Mouse (Mus musculus) CD4-positive, CD25-positive, alpha-beta regulatory T cell, adult 4 months (primary cell): ENCODE data around the gene Nxpe3. TPM values are rescaled to one million over a fixed set of nuclear protein-coding genes. Genes with fewer than 3 reads are reported as not detected.

Experiments
- ATAC-seq: one replicate; pipeline ENCODE4 v1.8.0; 2017
- polyA plus RNA-seq, 2 experiments: library from polyadenylated mRNA; unstranded; fragments of 100-300 nt; shearing (Covaris generic); gene quantifications; one replicate each; pipeline ENCODE4 v1.2.1; 2017

Gene Nxpe3
- polyA plus RNA-seq, 2 experiments from 2014 or later: 13.6 to 27.9 TPM

DNA sequence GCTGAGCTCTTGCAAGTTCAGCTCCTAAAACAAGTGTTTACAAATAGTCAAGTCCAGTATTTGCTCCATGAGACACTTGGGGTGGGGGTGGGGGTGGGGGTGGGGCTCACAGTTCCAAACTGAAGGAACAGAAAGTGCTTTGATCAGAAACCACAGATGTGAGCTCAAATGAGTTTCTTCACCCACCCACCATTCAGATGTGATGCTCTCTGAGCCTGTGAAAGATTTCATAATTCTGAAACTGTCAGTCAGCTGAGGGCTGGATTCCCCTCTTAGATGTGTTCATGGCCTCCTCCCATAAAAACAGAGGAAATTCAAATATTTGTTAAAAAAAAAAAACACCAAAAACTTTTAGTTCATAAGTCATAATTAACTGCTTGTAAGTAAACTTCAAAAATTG, 59.3 kb downstream of the Nxpe3 start:
- ATAC-seq: no peak

DNA sequence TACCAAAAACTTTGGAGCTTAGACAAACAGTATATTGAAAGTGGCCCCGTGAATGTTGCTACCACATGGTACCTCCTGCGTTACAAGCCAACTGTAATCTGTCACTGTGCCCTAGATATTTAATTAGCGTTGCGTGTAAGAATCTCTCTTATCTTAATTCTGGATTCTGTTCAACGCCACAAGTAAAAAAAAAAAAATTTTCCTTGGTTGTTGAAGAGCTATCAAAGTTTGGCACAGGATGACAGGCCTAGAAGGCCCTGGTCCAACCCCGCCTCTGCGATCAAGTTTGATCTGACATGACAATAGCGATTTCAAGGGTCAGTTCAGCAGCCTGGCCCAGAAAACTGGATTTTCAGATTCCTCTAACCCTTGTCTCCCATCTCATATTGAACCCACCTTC, 62.5 kb downstream of the Nxpe3 start:
- ATAC-seq: no peak

- no peak for ATAC-seq
These were observed 63.0 kb downstream of the Nxpe3 start for GRCm38 (mm10) chr16:55832040-55832439.

DNA sequence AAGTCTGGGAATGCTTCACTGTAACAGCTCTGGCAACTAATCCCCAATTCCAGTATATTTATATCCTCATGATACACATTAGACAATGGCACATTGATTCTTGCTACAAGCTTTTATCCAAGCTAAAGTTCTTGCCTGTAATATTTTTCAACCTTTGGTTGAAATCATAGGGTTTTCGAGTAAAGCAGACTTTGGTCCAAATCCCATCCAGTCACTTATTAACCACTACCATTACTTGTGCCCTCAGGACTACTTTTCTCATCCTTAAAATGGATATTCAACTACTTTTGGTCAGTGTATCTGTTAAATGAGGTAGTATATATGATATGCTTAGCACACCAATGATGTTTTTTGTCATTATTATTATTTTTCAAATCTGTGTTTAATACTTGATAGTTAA, 63.6 kb downstream of the Nxpe3 start:
- ATAC-seq: no peak

DNA sequence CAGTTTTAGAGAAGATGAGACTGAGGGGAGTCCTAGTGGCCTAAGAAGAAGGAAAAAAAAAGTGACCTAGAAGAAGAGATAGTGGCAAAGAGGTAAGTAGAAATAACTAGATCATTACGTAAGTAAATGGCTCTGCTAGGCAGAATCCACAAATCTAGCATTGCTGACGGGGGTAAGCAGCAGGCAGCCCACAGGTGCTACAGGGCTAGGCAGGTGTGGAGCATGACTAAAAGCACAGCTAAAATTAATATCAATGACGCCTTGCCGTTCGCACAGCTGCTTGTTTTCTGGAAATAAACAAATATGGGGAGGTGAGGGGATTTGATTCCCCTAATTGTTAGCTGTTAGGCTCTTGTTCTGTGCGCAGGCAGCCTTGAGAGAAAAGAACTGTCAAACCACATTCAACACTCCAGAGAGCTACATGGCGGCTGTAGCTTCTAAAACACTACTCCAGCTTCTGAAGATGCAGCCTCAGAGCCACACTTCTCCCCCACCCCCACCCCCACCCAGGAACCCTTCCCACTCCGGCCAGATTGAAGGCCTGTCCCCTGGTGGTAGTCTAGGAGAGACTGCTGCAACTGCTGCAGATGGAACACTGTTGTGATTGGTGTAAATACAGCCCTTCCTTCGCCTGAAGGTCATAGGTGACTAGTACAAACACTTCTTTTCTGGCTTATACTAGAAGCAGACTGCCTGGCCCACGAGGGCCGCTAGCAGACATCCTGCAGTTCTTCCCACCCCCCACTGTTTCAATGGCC, 71.5 kb downstream of the Nxpe3 start:
- no peak for ATAC-seq

GRCm38 (mm10) chr16:55822741-55823397, 72.2 kb downstream of the Nxpe3 start:
- ATAC-seq: no peak

GRCm38 (mm10) chr16:55821997-55822740, 72.9 kb downstream of the Nxpe3 start:
- peak; percentile 72 for ATAC-seq

- peak; percentile 6 for ATAC-seq
These were observed 73.5 kb downstream of the Nxpe3 start for GRCm38 (mm10) chr16:55821571-55821981.

DNA sequence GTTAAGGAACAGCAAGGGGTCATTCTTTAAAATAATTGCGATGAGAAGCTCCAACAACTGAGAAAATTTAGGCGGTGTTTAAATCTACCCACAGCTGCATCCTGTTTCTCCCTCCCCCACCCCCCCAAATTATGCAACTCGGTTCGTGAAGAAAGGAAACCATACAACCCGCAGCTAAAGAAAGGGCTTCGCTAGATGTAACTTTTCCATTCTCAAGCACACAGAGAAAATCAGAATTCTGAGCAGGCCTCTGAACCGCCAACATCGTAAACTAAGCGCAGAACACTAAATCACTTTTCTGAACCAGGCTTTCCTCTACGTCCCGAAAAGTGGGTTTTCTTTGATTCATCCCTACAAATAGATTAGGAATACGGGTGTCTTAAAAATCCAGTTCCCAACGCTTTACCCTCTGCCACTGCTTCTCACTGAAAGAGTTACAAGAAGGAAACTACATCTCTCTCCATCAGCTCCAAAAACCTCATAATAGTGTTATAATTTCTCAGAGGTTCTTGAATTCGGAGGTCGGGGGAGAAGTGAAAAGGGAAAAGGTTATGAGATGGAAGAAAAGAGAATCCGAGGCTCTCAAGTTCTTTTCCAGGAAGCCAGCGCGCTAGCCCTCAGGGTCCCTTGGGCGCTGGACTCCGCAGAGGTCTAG, 74.0 kb downstream of the Nxpe3 start:
- ATAC-seq: peak; percentile 31

GRCm38 (mm10) chr16:55820161-55820915, 74.7 kb downstream of the Nxpe3 start:
- ATAC-seq: peak; percentile 50

DNA sequence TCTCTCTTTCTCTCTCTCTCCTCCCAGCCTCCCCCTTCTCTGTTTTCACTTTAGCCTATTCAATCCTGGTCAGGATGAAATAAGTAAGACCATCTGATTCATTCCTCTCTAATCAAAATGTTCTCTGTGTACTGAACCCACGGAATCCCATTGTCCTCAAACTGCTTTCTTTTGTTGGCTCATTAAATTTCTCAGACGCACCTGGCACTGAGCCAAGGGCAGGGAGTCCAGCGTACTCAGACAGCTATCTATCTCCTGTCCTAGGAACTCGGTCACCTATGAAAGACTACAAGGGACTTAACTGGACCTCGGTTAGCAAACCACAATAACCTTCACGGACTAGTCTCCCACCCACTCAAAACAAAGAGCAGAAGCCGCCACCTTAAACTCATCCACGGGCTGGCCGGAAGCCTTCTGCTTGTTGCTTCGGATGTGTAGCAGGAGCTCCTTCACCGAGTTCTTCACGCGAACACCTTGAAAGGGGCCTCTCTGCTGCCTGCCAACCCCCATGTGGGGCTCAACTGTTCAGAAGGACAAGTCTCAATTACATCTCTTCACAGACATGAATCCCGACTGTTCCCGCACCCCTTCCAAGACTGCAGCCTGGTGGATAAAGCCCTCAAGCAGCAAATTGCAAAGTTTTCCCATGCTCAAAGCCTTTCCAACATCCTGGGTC, 75.8 kb downstream of the Nxpe3 start:
- ATAC-seq: peak; percentile 10

GRCm38 (mm10) chr16:55817717-55818515, 77.2 kb downstream of the Nxpe3 start:
- ATAC-seq: no peak

- ATAC-seq: no peak
These were observed 78.7 kb downstream of the Nxpe3 start for GRCm38 (mm10) chr16:55816202-55816941.

DNA sequence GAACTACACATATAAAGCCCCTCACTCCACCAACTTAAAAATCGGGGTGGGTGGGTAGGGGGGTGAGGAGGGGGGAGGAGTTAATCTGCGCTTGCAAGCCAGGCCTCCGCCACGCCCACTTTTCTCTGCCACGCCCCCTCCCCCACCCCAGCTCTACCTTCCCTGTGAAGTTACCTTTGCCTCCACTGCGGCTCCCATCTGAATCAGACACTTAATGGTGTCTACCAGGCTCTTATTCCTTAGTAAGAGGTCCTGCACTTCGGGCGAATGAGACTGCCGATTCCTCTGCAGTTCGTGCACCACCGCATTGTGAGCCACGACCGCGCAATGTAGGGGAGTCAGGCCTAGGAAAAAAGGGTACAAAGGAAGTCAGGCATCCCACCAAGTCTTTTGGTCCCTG, 79.6 kb downstream of the Nxpe3 start:
- ATAC-seq: no peak

GRCm38 (mm10) chr16:55814686-55815085, 80.4 kb downstream of the Nxpe3 start:
- no peak for ATAC-seq

DNA sequence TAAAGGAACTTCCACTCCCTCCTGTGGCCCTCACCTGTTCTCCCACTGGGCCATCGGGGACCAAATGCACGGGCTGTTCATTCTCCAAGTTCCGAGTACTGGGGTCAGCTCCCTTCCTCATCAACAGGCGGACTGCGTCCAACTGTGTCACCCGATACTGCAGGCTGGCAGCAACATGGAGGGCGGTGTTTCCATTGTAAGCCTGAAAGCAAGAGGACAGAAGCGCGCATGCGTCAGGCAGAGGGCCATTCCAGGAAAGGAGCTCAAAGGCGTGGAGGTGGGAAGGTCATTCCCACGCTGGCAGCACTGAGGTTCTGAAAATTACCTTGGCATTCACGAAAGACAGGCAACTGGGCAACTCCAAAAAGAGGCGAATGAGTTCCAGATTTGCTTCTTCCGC, 81.2 kb downstream of the Nxpe3 start:
- no peak for ATAC-seq

GRCm38 (mm10) chr16:55811792-55812191, 83.3 kb downstream of the Nxpe3 start:
- ATAC-seq: no peak

GRCm38 (mm10) chr16:55809779-55810514, 85.1 kb downstream of the Nxpe3 start:
- peak; percentile 7 for ATAC-seq

- ATAC-seq: peak; percentile 12
These were observed 85.7 kb downstream of the Nxpe3 start for GRCm38 (mm10) chr16:55809345-55809744.
